Mouse (Mus musculus) intestine, postnatal 0 days (tissue): ENCODE measurements at regions not wholly inside any gene's neighbourhood (a gene's known extent, or its start where the extent isn't known, plus 50 kb on each side); places are given as distances from the start of the nearest gene placed in this dataset.

Experiments
- ATAC-seq: fragments of 200-750 bp; cut with Nextera tagmentation; 2 replicates; pipeline ENCODE4 v1.8.0; 2017; ENCODE audit warnings: mild to moderate bottlenecking, moderate TSS enrichment, moderate library complexity
- H3K27ac ChIP-seq: fragments of 300-500 bp; sonication (generic); 2 replicates; pipeline ENCODE4 v1.5.1; 2014; ENCODE audit warnings: mild to moderate bottlenecking, low read depth, low read length, moderate library complexity
- H3K27me3 ChIP-seq: fragments of 300-500 bp; sonication (generic); replicated peaks from 2 replicates; pipeline ENCODE4 v1.6.1; 2014; ENCODE audit warnings: low read length, mixed read lengths; ENCODE audit not compliant: control insufficient read depth, insufficient read depth
- H3K36me3 ChIP-seq: fragments of 300-500 bp; sonication (generic); 2 replicates; pipeline ENCODE4 v1.6.1; 2014; ENCODE audit warnings: mild to moderate bottlenecking, moderate library complexity; ENCODE audit not compliant: control insufficient read depth, insufficient read depth
- H3K4me1 ChIP-seq: fragments of 300-500 bp; sonication (generic); replicated peaks from 2 replicates; pipeline ENCODE4 v1.6.1; 2014; ENCODE audit warnings: antibody characterized with exemption, low read length, mixed read lengths; ENCODE audit not compliant: control insufficient read depth, insufficient read depth
- H3K4me2 ChIP-seq: fragments of 300-500 bp; sonication (generic); replicated peaks from 2 replicates; pipeline ENCODE4 v1.6.1; 2014; ENCODE audit warnings: low read depth, mild to moderate bottlenecking, moderate library complexity
- H3K4me3 ChIP-seq: fragments of 300-500 bp; sonication (generic); 2 replicates; pipeline ENCODE4 v1.5.1; 2014; ENCODE audit warnings: low read depth, low read length
- H3K9ac ChIP-seq: fragments of 300-500 bp; sonication (generic); 2 replicates; pipeline ENCODE4 v1.6.1; 2014; ENCODE audit warnings: mild to moderate bottlenecking, low read depth, low read length
- H3K9me3 ChIP-seq: fragments of 300-500 bp; sonication (generic); 2 replicates; pipeline ENCODE4 v1.6.1; 2016; ENCODE audit warnings: mixed run types; ENCODE audit not compliant: control insufficient read depth
- CTCF ChIP-seq: sonication (generic); IDR thresholded peaks from 2 replicates; pipeline ENCODE4 v1.5.1; 2016; ENCODE audit warnings: low read depth, mild to moderate bottlenecking, control low read depth, antibody characterized with exemption, moderate library complexity
- WGBS: fragments of 180-500 bp; shearing (Covaris S2); extraction: QIAGEN DNeasy Blood & Tissue Kit; methylation state at CpG from one replicate; pipeline ENCODE4 v1.1.7; 2014; 5-methylcytosine and 5-hydroxymethylcytosine counted together

DNA sequence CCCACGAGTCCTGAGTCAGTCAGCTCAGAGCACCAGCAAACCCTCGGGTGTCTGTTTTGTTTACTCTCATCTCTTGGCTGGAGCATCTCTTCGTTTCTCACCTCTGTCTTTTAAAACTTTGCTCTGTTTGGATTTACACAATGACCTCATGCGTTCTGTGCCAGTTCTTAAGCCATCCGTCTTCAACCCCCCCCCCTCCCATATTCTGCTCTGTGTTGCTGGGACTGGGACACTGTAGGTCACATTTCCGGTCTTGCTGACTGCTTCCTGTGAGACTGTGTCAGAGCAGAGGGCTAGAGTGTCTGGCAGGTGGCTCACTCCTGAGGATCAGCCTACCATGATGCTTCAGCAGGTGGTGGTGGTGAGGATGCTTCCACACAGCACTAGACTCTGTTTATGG is 155.1 kb downstream of the Ppp4r2 start:
- H3K4me1 ChIP-seq = no peaks in the 10 kb centered on the region
- H3K4me3 ChIP-seq = no peak overlapping the region
- no peak for TF ChIP-seq CTCF
- H3K36me3 ChIP-seq = no peaks in the 10 kb centered on the region
- no peak overlapping the region for H3K27ac ChIP-seq
- no peaks in the 10 kb centered on the region for H3K27me3 ChIP-seq
- ATAC-seq = no peak
- WGBS = 35% methylated on average over 6 of the region's 6 CpGs
- no peak overlapping the region for H3K4me2 ChIP-seq
- H3K9ac ChIP-seq = no peak overlapping the region
- H3K9me3 ChIP-seq = no peaks in the 10 kb centered on the region

GRCm38 (mm10) chr6:100993421-100993820 is 160.0 kb downstream of the Ppp4r2 start:
- Histone ChIP-seq H3K9me3 (no peaks in the 10 kb centered on the region), H3K4me3 (no peak overlapping the region), H3K36me3 (no peaks in the 10 kb centered on the region), H3K9ac (no peak overlapping the region), H3K4me2 (no peak overlapping the region), H3K4me1 (no peaks in the 10 kb centered on the region), H3K27ac (no peak overlapping the region), H3K27me3 (no peaks in the 10 kb centered on the region)
- 70% methylated on average over 1 of the region's 1 CpGs for WGBS
- ATAC-seq = no peak
- no peak for TF ChIP-seq CTCF

- Histone ChIP-seq H3K4me2 (no peak overlapping the region), H3K9me3 (no peaks in the 10 kb centered on the region), H3K36me3 (no peaks in the 10 kb centered on the region), H3K4me1 (no peaks in the 10 kb centered on the region), H3K27ac (no peak overlapping the region), H3K27me3 (no peaks in the 10 kb centered on the region), H3K9ac (no peak overlapping the region), H3K4me3 (no peak overlapping the region)
- WGBS = 51% methylated on average over 6 of the region's 6 CpGs
- ATAC-seq = no peak
- no peak for TF ChIP-seq CTCF
Observed at GRCm38 (mm10) chr6:100995874-100996560, 162.6 kb downstream of the Ppp4r2 start.

- Histone ChIP-seq H3K27ac (no peak overlapping the region), H3K36me3 (no peaks in the 10 kb centered on the region), H3K4me3 (no peak overlapping the region), H3K4me1 (no peaks in the 10 kb centered on the region), H3K9me3 (no peaks in the 10 kb centered on the region), H3K27me3 (no peaks in the 10 kb centered on the region), H3K9ac (no peak overlapping the region), H3K4me2 (no peak overlapping the region)
- no peak for TF ChIP-seq CTCF
- no peak for ATAC-seq
- 76% methylated on average over 1 of the region's 1 CpGs for WGBS
Observed at GRCm38 (mm10) chr6:100998285-100998684, 164.9 kb downstream of the Ppp4r2 start.

DNA sequence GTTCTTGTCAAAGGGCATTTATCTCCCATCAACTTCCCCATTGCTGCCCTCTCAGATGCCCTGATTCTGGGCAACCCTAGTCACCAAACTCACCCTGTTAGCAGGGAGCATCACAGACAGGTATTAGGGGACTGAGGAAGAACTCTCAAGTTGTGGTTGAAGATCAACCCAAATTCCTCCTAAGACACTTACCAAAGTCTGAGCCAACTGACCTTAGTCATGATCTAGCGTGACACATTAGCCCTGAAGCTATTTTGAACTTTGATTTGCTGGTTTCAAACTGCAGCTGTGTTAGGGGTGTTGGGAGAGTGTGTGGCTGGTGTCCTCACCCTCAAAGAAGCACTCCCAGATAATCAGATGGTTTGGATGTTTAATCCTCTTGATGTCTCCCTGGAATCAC is 170.5 kb downstream of the Ppp4r2 start:
- no peak overlapping the region for H3K9ac ChIP-seq
- no peak for ATAC-seq
- H3K9me3 ChIP-seq = no peaks in the 10 kb centered on the region
- H3K27me3 ChIP-seq = no peaks in the 10 kb centered on the region
- no peaks in the 10 kb centered on the region for H3K4me1 ChIP-seq
- no peak overlapping the region for H3K4me3 ChIP-seq
- 80% methylated on average over 1 of the region's 1 CpGs for WGBS
- no peak overlapping the region for H3K4me2 ChIP-seq
- H3K27ac ChIP-seq = no peak overlapping the region
- no peaks in the 10 kb centered on the region for H3K36me3 ChIP-seq
- no peak for TF ChIP-seq CTCF

GRCm38 (mm10) chr6:101021650-101022049 is 188.2 kb downstream of the Ppp4r2 start:
- Histone ChIP-seq H3K27ac (no peak overlapping the region), H3K9me3 (no peaks in the 10 kb centered on the region), H3K9ac (no peak overlapping the region), H3K27me3 (no peaks in the 10 kb centered on the region), H3K36me3 (no peaks in the 10 kb centered on the region), H3K4me1 (no peaks in the 10 kb centered on the region), H3K4me2 (no peak overlapping the region), H3K4me3 (no peak overlapping the region)
- WGBS = 82% methylated on average over 3 of the region's 3 CpGs
- no peak for TF ChIP-seq CTCF
- ATAC-seq = no peak

GRCm38 (mm10) chr6:101025816-101026215 is 192.4 kb downstream of the Ppp4r2 start:
- no peak for ATAC-seq

More at GRCm38 (mm10) chr6:101025816-101026215, 192.4 kb downstream of the Ppp4r2 start:
- H3K4me1 ChIP-seq = no peaks in the 10 kb centered on the region
- no peaks in the 10 kb centered on the region for H3K9me3 ChIP-seq
- no peak overlapping the region for H3K27ac ChIP-seq
- H3K4me2 ChIP-seq = no peak overlapping the region
- H3K9ac ChIP-seq = no peak overlapping the region
- H3K36me3 ChIP-seq = no peaks in the 10 kb centered on the region
- 83% methylated on average over 4 of the region's 4 CpGs for WGBS
- H3K27me3 ChIP-seq = no peaks in the 10 kb centered on the region
- no peak overlapping the region for H3K4me3 ChIP-seq
- no peak for TF ChIP-seq CTCF
